Mouse (Mus musculus) lung, embryonic 15.5 days (tissue): ENCODE measurements at regions not wholly inside any gene's neighbourhood (a gene's known extent, or its start where the extent isn't known, plus 50 kb on each side); places are given as distances from the start of the nearest gene placed in this dataset.

Source experiments
- ATAC-seq: fragments of 200-750 bp; cut with Nextera tagmentation; 2 replicates; pipeline ENCODE4 v1.8.0; 2017; ENCODE audit warnings: moderate number of reproducible peaks, borderline replicate concordance; ENCODE audit not compliant: low FRiP score, low TSS enrichment; ENCODE audit errors: extremely low read depth
- H3K27ac ChIP-seq: fragments of 300-500 bp; sonication (generic); 2 replicates; pipeline ENCODE4 v1.5.1; 2015; ENCODE audit warnings: moderate library complexity, mild to moderate bottlenecking, inconsistent platforms
- H3K27me3 ChIP-seq: fragments of 300-500 bp; sonication (generic); 2 replicates; pipeline ENCODE4 v1.6.1; 2015; ENCODE audit warnings: inconsistent platforms
- H3K36me3 ChIP-seq: fragments of 300-500 bp; sonication (generic); 2 replicates; pipeline ENCODE4 v1.6.1; 2015; ENCODE audit warnings: inconsistent platforms
- H3K4me1 ChIP-seq: fragments of 300-500 bp; sonication (generic); 2 replicates; pipeline ENCODE4 v1.6.1; 2015; ENCODE audit warnings: inconsistent platforms
- H3K4me2 ChIP-seq: fragments of 300-500 bp; sonication (generic); 2 replicates; pipeline ENCODE4 v1.6.1; 2015; ENCODE audit warnings: inconsistent platforms, mild to moderate bottlenecking, moderate library complexity
- H3K4me3 ChIP-seq: fragments of 300-500 bp; sonication (generic); 2 replicates; pipeline ENCODE4 v1.5.1; 2015; ENCODE audit warnings: mild to moderate bottlenecking, inconsistent platforms
- H3K9ac ChIP-seq: fragments of 300-500 bp; sonication (generic); 2 replicates; pipeline ENCODE4 v1.6.1; 2015; ENCODE audit warnings: inconsistent platforms
- H3K9me3 ChIP-seq: fragments of 300-500 bp; sonication (generic); 2 replicates; pipeline ENCODE4 v1.6.1; 2016; ENCODE audit warnings: inconsistent platforms
- WGBS: fragments of 180-500 bp; shearing (Covaris S2); methylation state at CpG from one replicate; pipeline ENCODE4 v1.1.7; 2015; 5-methylcytosine and 5-hydroxymethylcytosine counted together

DNA sequence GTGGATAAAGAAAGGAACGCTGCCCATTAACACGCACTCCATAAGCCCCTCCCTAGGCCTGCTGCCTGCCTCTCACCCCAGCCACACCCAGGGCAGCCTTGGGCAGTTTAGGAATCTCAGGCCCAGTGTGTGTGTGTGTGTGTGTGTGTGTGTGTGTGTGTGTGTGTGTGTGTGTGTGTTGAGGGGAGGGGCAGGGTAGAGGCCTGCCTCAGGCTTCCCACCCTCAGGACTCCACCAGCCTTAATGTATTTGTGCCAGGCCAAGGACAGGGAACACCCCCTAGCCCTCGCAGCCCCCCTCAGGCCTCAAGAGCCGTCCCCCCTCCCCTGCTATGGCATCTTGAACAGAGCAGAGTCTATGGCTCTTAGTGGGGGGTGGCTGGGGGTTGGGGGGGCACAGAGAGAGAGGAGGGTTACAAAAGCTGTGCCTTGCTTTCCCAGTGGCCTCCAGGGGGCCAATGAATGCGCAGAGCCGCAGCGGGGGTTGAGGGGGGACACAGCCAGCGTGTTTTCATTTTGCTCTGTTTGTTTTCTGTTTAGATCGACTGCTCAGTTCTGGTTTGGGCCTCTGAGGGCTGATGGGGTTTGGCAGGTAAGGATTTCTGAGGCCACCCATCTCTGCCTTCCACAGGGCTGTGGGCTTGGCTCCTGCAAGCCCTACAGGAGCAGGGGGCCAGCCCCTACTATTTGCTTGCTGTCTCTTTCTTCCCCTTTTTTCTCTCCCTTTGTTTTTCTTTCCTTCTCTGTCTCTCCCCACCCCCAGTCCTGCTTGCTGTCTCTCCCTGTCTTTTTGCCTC lies 131.8 kb downstream of the Pja1 start:
- Histone ChIP-seq H3K4me1 (peaks cover 23% of the 10 kb centered on the region), H3K27ac (peak overlapping the region; percentile 37; the same call in 1 of the 2 replicates), H3K4me3 (no peak overlapping the region), H3K36me3 (no peaks in the 10 kb centered on the region), H3K9me3 (no peaks in the 10 kb centered on the region), H3K27me3 (no peaks in the 10 kb centered on the region; the same call in 1 of the 2 replicates), H3K9ac (no peak overlapping the region), H3K4me2 (no peak overlapping the region; the same call in 1 of the 2 replicates)
- WGBS: 27% methylated on average over 7 of the region's 9 CpGs
- ATAC-seq: peak; percentile 64

DNA sequence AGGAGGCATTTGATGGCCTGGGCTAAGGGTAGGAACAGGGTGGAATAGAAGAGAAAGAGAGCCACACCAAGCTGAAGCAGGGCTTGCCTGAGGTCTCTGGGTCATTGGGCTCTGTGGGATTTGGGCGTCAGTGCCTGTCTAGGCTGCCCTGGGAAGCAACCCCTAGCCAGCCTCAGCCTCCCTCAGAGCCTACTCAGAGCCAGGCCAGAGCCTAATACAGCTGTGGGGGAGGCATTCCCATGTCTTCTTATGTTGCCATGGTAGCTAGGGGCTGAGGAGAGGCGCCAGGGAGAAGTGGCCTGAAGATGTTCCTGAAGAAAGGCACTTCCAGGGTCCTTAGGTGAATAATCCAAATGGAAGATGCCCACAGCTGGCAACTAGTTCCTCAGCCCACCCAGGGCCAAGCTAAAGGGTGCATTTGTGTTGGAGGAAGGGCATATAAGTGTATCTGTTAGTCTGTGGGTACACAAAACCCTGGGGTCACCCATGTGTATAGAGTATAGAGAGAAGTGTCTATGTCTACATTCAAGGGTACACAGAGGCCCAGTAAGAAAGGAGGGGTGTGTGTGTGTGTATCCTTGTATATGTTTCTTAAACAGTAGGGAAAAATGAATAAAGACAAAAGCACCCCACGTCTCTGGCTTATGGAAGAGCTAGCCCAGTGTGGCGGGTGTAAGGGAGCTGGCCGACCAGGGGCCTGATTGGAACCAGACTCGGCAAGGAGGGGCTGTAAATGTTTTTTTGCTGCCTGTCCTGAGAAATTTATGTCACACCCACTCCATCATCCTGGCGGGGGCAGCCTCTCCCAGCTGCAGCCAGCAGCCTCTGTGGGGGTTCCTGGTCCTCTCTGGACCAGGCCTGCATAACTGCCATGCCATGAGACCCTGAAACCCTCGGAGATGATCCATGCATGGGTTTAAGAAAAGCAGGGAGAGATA lies 134.2 kb downstream of the Pja1 start:
- H3K36me3 ChIP-seq: no peaks in the 10 kb centered on the region
- no peak overlapping the region for H3K4me2 ChIP-seq
- no peak overlapping the region for H3K4me3 ChIP-seq
- no peaks in the 10 kb centered on the region; the same call in 1 of the 2 replicates for H3K27me3 ChIP-seq
- H3K9me3 ChIP-seq: no peaks in the 10 kb centered on the region
- H3K9ac ChIP-seq: no peak overlapping the region
- 43% methylated on average over 8 of the region's 8 CpGs for WGBS
- ATAC-seq: peak; percentile 47; the same call in 1 of the 2 replicates
- no peak overlapping the region for H3K27ac ChIP-seq
- peaks cover 23% of the 10 kb centered on the region for H3K4me1 ChIP-seq

DNA sequence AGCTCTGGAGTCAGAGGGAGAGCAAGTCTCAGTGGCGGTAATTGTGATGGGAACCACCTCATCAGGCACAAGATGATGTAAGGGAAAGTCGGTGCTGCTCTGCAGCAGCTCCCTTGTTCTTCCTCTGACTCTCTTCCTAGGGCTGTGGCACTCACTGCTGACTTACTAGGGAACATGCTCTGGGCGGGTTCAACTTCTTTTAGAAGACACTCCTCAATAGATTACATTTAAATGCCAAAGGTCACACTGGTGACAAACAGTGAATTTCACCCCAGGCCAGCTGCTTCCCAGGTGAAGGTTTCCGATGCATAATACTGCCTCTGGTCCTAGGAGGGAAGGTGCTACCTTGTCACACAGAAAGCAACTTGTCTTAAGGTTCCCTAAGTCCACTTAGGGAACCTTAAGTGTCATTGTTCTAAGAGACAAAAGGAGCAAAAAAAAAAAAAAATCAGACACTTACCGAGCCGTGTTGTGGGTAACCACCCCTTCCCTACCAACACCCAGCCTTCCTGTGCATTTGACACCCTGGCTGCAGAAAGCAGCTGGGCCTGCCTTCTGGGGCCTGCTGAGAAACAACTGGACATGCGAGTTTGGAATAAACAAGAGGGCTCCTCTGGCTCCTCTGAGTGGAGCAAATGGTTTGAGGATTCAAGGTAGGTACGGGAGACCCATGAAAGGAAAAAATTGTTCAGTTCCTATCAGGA lies 135.0 kb downstream of the Pja1 start:
- H3K9me3 ChIP-seq: no peaks in the 10 kb centered on the region
- no peak overlapping the region for H3K4me2 ChIP-seq
- H3K4me3 ChIP-seq: no peak overlapping the region
- no peak overlapping the region for H3K9ac ChIP-seq
- WGBS: 53% methylated on average over 8 of the region's 8 CpGs
- no peak for ATAC-seq
- peaks cover 23% of the 10 kb centered on the region for H3K4me1 ChIP-seq
- H3K27ac ChIP-seq: no peak overlapping the region
- H3K36me3 ChIP-seq: no peaks in the 10 kb centered on the region
- H3K27me3 ChIP-seq: no peaks in the 10 kb centered on the region; the same call in 1 of the 2 replicates

DNA sequence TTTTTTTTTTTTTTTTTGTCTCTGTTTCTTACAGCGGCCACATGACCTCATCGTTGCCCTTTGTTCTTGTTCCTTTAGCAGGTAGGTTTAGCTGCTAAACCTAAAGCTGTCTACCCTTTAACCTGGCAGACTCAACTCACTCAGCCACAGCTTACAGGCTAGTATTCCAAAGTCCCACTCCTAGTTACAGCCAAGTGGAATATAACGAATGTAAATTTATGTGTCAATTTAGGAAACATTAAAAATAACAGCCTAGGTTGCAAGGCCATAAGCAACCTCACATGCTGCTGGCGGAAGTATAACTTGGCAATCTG lies 138.7 kb downstream of the Pja1 start:
- Histone ChIP-seq H3K27me3 (no peaks in the 10 kb centered on the region; the same call in 1 of the 2 replicates), H3K36me3 (no peaks in the 10 kb centered on the region), H3K4me1 (peaks cover 20% of the 10 kb centered on the region), H3K4me3 (no peak overlapping the region), H3K27ac (no peak overlapping the region), H3K9me3 (no peaks in the 10 kb centered on the region), H3K4me2 (no peak overlapping the region), H3K9ac (no peak overlapping the region)
- WGBS: 70% methylated on average over 4 of the region's 4 CpGs
- ATAC-seq: no peak

DNA sequence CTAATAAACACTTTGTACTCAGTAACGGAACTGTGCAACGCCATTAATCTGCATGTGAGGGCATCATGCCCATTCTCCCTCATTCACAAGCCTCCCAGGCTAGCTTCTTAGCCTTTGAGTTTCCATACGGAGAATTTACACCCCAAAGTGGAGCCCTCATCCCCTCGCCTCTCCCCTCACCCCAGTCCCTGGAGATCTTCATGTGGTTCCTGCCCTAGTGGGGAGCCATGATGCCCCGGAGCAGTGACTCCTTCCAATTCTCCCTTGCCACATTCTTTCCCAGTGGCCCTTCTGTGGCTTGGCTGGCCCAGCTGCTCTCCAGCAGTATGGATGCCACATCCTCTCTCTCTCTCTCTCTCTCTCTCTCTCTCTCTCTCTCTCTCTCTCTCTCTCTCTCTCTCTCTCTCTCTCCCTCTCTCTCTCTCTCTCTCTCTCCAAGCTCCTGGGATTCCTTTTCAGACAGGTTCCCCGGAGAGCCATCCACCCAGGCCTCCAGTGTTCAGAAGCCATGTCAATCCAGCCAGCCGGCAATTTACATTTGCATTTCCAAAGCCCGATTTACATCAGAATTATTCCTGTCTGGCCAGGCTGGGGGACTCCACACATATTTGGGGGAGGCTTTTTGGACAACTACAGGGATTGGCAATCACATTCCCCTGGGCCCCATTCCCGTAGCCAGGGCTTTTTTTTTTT lies 139.2 kb downstream of the Pja1 start:
- no peak for ATAC-seq

DNA sequence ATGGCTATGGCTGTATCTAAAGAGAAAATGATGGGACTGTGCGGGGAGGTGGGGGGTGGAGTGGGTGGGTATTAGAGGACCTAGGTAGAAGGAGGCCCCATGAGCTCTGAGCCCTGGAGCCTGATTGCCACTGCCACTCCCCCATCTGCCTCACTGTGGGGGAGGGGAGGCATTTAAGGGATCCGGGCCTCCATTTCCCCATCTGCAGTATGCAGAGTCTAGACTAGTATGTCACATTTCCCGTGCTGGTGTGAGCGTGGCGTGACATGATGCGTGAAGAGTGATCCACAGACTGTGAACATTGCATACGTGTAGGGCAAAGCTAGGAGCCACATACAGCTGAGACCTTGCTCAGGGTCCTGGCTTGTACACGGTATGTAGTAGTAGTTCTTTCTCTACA lies 140.7 kb downstream of the Pja1 start:
- H3K4me3 ChIP-seq: no peak overlapping the region
- H3K27ac ChIP-seq: no peak overlapping the region
- no peak overlapping the region for H3K9ac ChIP-seq
- H3K27me3 ChIP-seq: no peaks in the 10 kb centered on the region; the same call in 1 of the 2 replicates
- peaks cover 23% of the 10 kb centered on the region for H3K4me1 ChIP-seq
- no peaks in the 10 kb centered on the region for H3K9me3 ChIP-seq
- WGBS: 89% methylated on average over 8 of the region's 8 CpGs
- no peaks in the 10 kb centered on the region for H3K36me3 ChIP-seq
- ATAC-seq: no peak
- H3K4me2 ChIP-seq: no peak overlapping the region

More for the DNA sequence above, 139.2 kb downstream of the Pja1 start:
- peaks cover 18% of the 10 kb centered on the region for H3K4me1 ChIP-seq
- no peaks in the 10 kb centered on the region; the same call in 1 of the 2 replicates for H3K27me3 ChIP-seq
- no peak overlapping the region for H3K9ac ChIP-seq
- no peak overlapping the region for H3K27ac ChIP-seq
- no peaks in the 10 kb centered on the region for H3K36me3 ChIP-seq
- WGBS: 55% methylated on average over 9 of the region's 9 CpGs
- H3K9me3 ChIP-seq: no peaks in the 10 kb centered on the region
- no peak overlapping the region for H3K4me3 ChIP-seq
- H3K4me2 ChIP-seq: no peak overlapping the region

DNA sequence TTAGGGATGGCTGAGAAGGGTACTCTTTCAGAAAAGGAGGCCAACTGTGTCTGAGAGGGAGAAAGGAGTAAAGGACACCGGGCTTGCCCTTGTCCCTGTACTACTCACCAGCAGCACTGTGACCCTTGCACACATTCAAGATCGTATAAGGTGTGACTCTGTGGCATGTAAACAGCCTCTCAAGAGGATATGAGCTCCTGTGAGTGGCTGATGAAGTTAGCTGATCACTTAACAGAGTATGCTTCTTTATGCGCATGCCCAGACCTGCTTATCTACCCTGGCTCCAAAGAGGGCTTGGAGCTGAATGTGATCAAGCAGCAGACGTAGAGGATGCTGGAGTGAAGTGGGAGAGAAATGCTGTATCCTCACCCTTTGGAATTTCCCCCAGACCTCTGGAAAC lies 142.5 kb downstream of the Pja1 start:
- WGBS: 46% methylated on average over 4 of the region's 4 CpGs
- no peak for ATAC-seq
- H3K27ac ChIP-seq: no peak overlapping the region

DNA sequence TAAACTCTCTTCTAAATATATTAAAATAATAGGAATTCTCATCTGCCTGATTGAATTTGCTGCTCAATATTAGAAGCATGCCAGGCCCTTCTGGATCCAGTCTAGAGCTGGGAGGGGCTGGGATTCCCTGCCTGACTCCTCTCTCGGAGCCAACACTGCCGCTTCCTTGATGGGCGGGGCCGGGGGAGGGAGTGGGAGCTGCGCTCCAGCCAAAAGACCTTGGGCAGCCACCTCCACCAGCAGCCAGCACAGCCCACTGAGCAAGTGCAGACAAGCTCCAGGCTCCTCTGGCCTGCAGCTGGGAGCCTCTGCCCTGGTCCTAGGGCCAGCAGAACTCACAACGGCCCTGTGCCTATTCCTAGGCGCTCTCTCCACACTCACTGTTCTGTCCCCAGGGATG lies 144.9 kb downstream of the Pja1 start:
- no peaks in the 10 kb centered on the region for H3K9me3 ChIP-seq
- no peaks in the 10 kb centered on the region for H3K36me3 ChIP-seq
- peak overlapping the region; percentile 84 for H3K27ac ChIP-seq
- H3K4me1 ChIP-seq: peaks cover 35% of the 10 kb centered on the region
- no peaks in the 10 kb centered on the region for H3K27me3 ChIP-seq
- H3K4me3 ChIP-seq: no peak overlapping the region
- peak; percentile 85; the same call in 1 of the 2 replicates for ATAC-seq
- H3K9ac ChIP-seq: no peak overlapping the region
- 38% methylated on average over 7 of the region's 7 CpGs for WGBS
- no peak overlapping the region for H3K4me2 ChIP-seq

More for the DNA sequence above, 142.5 kb downstream of the Pja1 start:
- Histone ChIP-seq H3K4me3 (no peak overlapping the region), H3K9ac (no peak overlapping the region), H3K4me1 (peaks cover 35% of the 10 kb centered on the region), H3K27me3 (no peaks in the 10 kb centered on the region), H3K9me3 (no peaks in the 10 kb centered on the region), H3K4me2 (no peak overlapping the region), H3K36me3 (no peaks in the 10 kb centered on the region)

DNA sequence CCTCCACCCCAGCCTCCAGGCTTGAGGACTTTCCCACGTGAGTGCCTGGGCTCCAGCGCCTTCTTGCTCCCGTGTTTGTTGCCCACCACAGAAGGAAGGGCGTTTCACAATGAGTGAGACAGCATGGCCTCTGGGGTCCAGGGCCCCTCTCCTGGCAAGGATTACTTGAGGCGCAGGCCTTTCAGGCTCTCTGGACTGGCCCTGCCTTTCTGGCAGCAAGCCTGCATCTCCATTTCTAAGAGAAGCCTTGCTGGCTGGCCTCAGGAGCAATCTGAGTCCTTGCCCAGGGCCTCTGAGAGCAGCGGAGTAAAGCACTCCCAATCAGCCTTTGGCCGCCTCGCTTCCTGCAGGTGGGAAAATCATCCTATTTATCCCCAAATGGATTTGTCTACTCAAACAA lies 145.6 kb downstream of the Pja1 start:
- Histone ChIP-seq H3K9ac (no peak overlapping the region), H3K27me3 (no peaks in the 10 kb centered on the region), H3K9me3 (no peaks in the 10 kb centered on the region), H3K36me3 (no peaks in the 10 kb centered on the region), H3K27ac (peak overlapping the region; percentile 84), H3K4me2 (no peak overlapping the region), H3K4me3 (no peak overlapping the region), H3K4me1 (peaks cover 35% of the 10 kb centered on the region)
- WGBS: 31% methylated on average over 8 of the region's 8 CpGs
- peak; percentile 64 for ATAC-seq

DNA sequence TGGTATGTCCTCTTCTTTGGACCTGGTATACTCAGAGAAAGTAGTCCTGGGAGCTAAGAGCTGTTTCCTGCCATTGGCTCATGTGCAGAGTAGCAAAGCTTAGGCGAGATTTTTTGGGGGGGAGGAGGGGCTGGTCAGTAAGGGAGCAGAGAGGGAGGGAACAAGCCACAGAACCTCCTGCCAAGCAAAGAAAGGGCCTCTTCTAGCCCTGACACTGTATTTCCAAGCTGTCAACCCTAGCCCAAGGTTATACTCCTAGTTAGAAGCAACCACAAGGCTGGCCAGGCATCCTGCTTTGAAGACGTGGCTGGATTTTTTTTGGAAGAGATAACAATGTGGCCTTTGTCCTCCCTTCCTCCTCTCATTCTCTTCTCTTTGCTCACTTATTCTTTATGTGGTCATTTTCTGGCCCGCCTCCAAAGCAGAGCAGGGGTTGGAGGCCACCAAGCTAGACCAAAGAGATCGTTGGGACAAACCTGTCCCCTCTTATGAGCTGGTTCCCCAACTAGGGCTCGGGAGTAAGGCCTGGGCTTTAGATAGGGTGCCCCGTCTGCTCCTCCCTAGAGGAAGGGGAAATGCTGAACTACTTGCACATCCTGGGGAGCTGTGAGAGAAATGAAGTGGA lies 146.4 kb downstream of the Pja1 start:
- Histone ChIP-seq H3K4me2 (no peak overlapping the region), H3K36me3 (no peaks in the 10 kb centered on the region), H3K27me3 (no peaks in the 10 kb centered on the region), H3K9me3 (no peaks in the 10 kb centered on the region), H3K4me1 (peaks cover 37% of the 10 kb centered on the region), H3K9ac (no peak overlapping the region), H3K4me3 (no peak overlapping the region), H3K27ac (peak overlapping the region; percentile 84)
- no peak for ATAC-seq
- 36% methylated on average over 6 of the region's 6 CpGs for WGBS

DNA sequence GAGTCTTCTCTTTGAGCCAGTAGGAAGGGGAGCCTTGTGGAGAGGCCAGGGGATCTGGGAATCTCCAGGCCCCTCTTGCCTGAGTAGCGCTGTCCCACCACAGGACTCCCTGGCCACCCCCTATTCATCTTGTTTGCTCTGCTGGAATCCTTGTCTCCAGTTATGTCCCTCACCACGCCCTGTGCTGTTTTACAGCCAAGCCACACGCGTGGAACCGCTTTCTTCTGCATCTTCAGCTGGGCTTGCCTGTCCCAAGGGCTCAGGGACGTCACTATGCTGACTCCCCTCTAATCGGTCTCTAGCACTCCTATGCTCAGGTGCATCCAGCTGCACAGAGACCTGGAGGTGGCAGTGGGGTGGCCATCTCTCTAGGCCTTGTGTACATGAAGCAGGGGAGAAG lies 151.3 kb downstream of the Pja1 start:
- WGBS: 68% methylated on average over 7 of the region's 7 CpGs

More for the DNA sequence above, 151.3 kb downstream of the Pja1 start:
- Histone ChIP-seq H3K27ac (peak overlapping the region; percentile 37; the same call in 1 of the 2 replicates), H3K4me2 (no peak overlapping the region), H3K27me3 (peaks cover 5% of the 10 kb centered on the region; the same call in 1 of the 2 replicates), H3K4me3 (no peak overlapping the region), H3K4me1 (peaks cover 32% of the 10 kb centered on the region), H3K9ac (no peak overlapping the region), H3K9me3 (no peaks in the 10 kb centered on the region), H3K36me3 (no peaks in the 10 kb centered on the region)
- no peak for ATAC-seq
